Mouse (Mus musculus) intestine, embryonic 14.5 days (tissue): ENCODE results near the gene Klhl24. TPM values are rescaled to one million over a fixed set of nuclear protein-coding genes. Genes with fewer than 3 reads are reported as not detected.
A peak's percentile ranks its signal among the peaks of the same experiment; 100 is the strongest.

Source experiments
- ATAC-seq: fragments of 200-750 bp; cut with Nextera tagmentation; replicated peaks from 2 replicates; pipeline ENCODE4 v1.8.0; 2017; ENCODE audit warnings: low read depth, moderate number of reproducible peaks, moderate TSS enrichment, moderate library complexity; ENCODE audit not compliant: low FRiP score, low TSS enrichment
- DNase-seq: peaks from one replicate; pipeline ENCODE4 v3.0.0-alpha.2; 2018; ENCODE audit warnings: low spot score
- H3K27ac ChIP-seq: fragments of 300-500 bp; sonication (generic); 2 replicates; pipeline ENCODE4 v1.5.1; 2014; ENCODE audit warnings: low read depth, mild to moderate bottlenecking, control low read depth
- H3K27me3 ChIP-seq: fragments of 300-500 bp; sonication (generic); replicated peaks from 2 replicates; pipeline ENCODE4 v1.6.1; 2014; ENCODE audit warnings: low read length, control low read depth; ENCODE audit not compliant: control insufficient read depth, insufficient read depth
- H3K36me3 ChIP-seq: fragments of 300-500 bp; sonication (generic); 2 replicates; pipeline ENCODE4 v1.6.1; 2014; ENCODE audit warnings: low read length, control low read depth; ENCODE audit not compliant: control insufficient read depth, insufficient read depth
- H3K4me1 ChIP-seq: fragments of 300-500 bp; sonication (generic); replicated peaks from 2 replicates; pipeline ENCODE4 v1.6.1; 2014; ENCODE audit warnings: low read length, control low read depth, mixed read lengths; ENCODE audit not compliant: control insufficient read depth, insufficient read depth
- H3K4me2 ChIP-seq: fragments of 300-500 bp; sonication (generic); 2 replicates; pipeline ENCODE4 v1.6.1; 2014; ENCODE audit warnings: low read length
- H3K4me3 ChIP-seq: fragments of 300-500 bp; sonication (generic); 2 replicates; pipeline ENCODE4 v1.5.1; 2014; ENCODE audit warnings: low read depth, low read length, control low read depth, mixed read lengths
- H3K9ac ChIP-seq: fragments of 300-500 bp; sonication (generic); 2 replicates; pipeline ENCODE4 v1.6.1; 2014; ENCODE audit warnings: mild to moderate bottlenecking, low read length
- H3K9me3 ChIP-seq: fragments of 300-500 bp; sonication (generic); 2 replicates; pipeline ENCODE4 v1.6.1; 2016; ENCODE audit warnings: low read length, control low read depth; ENCODE audit not compliant: control insufficient read depth
- WGBS: fragments of 180-500 bp; shearing (Covaris S2); extraction: QIAGEN DNeasy Blood & Tissue Kit; methylation state at CpG from one replicate; pipeline ENCODE4 v1.1.7; 2014; 5-methylcytosine and 5-hydroxymethylcytosine counted together
- polyA plus RNA-seq: library from polyadenylated mRNA; unstranded; fragments of >200 nt; fragmentation: Nextera tagmentation; extraction: Ambion mirVana; gene quantifications from 2 replicates; pipeline ENCODE4 v1.2.1, GENCODE M21; 2014

The Klhl24 gene
- polyA plus RNA-seq, result 22.0 and 27.8 TPM in 2 replicates

DNA sequence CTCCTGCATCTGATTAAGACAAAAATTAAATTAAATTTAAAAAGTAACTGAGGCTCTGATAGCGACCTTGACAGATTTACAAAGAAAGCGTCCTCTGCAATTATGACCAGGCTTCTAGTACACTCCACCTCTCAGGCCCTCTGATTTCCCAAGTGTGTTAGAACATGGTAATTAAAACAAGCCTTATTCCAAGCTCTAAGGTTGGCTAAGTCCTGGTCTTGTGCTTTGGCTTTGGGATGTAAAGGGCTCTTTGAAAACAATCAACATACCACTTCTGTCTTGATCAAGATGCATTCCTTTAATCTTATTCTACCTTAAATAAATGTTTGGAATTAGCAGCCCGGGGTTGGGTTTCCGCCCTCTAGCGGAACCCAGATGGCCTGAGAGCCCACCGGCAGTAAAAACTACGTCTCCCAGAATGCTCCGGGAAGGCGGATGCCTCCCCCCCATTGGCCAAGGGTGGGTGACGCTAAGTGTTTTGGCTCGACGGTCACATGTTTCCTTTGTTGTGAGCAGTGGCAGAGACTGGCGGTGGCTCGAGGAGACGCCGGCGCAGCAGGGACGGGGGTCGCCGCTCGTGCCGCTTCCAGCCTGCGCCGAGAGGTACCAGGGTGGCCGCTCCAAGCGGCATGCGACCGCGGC, at the start of gene Klhl24:
Gene Klhl24 (plus strand): TSS at position 474 of the 642 bp plus-strand sequence.
- H3K27ac ChIP-seq, result peak within 1 kb of the TSS; percentile 99
- H3K9ac ChIP-seq, result peak within 1 kb of the TSS; percentile 97
- no peaks in the 10 kb centered on the region for H3K27me3 ChIP-seq
- ATAC-seq, result peak; percentile 95
- H3K4me2 ChIP-seq, result peak within 1 kb of the TSS; percentile 52
- H3K9me3 ChIP-seq, result no peaks in the 10 kb centered on the region
- 1% methylated on average over 29 of the region's 29 CpGs for WGBS
- DNase-seq, result no peak
- H3K36me3 ChIP-seq, result no peaks in the 10 kb centered on the region
- H3K4me3 ChIP-seq, result peak within 1 kb of the TSS; percentile 92
- no peaks in the 10 kb centered on the region for H3K4me1 ChIP-seq

DNA sequence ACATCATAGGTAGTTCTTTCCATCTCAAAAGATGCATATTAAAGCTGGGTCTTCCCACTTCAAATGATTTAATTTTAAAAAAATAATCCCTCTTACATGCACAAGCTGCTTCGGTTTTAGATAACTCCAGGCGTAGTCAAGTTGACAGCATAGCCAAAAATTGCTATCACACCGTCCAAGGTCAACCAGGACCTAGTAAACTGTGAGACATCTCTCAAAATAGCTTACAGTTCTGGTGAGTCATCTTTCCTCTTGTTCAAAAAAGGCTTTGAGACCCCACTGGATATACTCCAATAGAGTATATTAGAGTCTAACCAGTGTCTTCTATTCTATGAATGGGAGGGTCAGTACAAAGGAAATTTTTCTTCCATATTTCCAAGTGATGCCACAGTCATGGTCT, 44.7 kb upstream of the Klhl24 start:
- Histone ChIP-seq H3K27me3 (no peaks in the 10 kb centered on the region), H3K9me3 (no peaks in the 10 kb centered on the region), H3K9ac (no peak overlapping the region), H3K4me3 (no peak overlapping the region), H3K36me3 (no peaks in the 10 kb centered on the region), H3K27ac (no peak overlapping the region), H3K4me1 (no peaks in the 10 kb centered on the region), H3K4me2 (no peak overlapping the region)
- no peak for DNase-seq
- ATAC-seq, result no peak
- 84% methylated on average over 3 of the region's 3 CpGs for WGBS

DNA sequence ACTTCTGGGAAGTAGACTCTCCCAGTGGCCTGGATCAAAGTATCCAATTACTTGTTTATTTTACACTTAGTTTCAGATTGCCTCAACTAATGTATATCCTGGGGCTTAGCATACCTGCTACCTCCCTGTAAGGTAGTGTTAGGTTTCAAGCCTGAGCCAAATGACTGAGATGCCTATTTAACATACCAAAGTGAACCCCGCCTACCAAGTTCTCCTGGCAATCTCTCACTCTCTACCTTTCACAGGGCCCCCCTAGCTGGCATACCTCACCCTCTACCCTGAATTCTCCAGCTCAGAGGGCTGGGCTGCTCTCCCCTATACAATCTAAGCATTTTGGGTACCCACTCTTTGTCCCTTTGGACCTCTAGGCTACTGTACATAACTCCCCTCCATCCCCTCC, 24.6 kb upstream of the Klhl24 start:
- no peak for DNase-seq
- WGBS, result 50% methylated on average over 1 of the region's 1 CpGs
- Histone ChIP-seq H3K27ac (no peak overlapping the region), H3K9me3 (no peaks in the 10 kb centered on the region), H3K4me1 (no peaks in the 10 kb centered on the region), H3K4me2 (no peak overlapping the region), H3K27me3 (no peaks in the 10 kb centered on the region), H3K9ac (no peak overlapping the region), H3K36me3 (no peaks in the 10 kb centered on the region), H3K4me3 (no peak overlapping the region)
- no peak for ATAC-seq

DNA sequence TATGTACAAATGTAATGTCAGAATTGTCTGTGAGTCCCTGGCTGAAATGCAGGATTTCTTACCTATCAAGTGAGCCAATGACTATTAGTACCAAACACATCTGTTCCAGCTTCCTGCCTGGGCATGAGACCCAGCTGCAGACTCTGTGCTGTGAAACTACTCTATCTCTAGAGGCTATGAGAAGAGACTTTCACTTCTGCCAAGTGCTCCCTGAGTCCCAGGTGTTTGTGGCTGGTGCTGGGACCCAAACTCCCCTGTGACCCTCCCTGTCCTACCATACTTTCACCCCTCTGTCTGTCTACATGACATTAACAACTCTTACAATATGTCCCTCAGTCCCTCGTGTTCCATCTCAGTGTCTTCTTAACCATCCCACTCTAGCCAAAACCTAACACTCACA, 20.7 kb upstream of the Klhl24 start:
- DNase-seq (no peak), ATAC-seq (no peak)
- Histone ChIP-seq H3K36me3 (no peaks in the 10 kb centered on the region), H3K4me2 (no peak overlapping the region), H3K27ac (no peak overlapping the region), H3K9ac (no peak overlapping the region), H3K9me3 (no peaks in the 10 kb centered on the region), H3K4me1 (no peaks in the 10 kb centered on the region), H3K4me3 (no peak overlapping the region), H3K27me3 (no peaks in the 10 kb centered on the region)
- WGBS, result 75% methylated on average over 1 of the region's 1 CpGs

GRCm38 (mm10) chr16:20080271-20080670, 17.1 kb upstream of the Klhl24 start:
- no peaks in the 10 kb centered on the region for H3K9me3 ChIP-seq
- no peak overlapping the region for H3K4me3 ChIP-seq
- ATAC-seq, result no peak
- no peak overlapping the region for H3K27ac ChIP-seq
- H3K27me3 ChIP-seq, result no peaks in the 10 kb centered on the region
- DNase-seq, result no peak
- no peak overlapping the region for H3K9ac ChIP-seq
- no peaks in the 10 kb centered on the region for H3K4me1 ChIP-seq
- WGBS, result 87% methylated on average over 3 of the region's 3 CpGs
- no peaks in the 10 kb centered on the region for H3K36me3 ChIP-seq
- no peak overlapping the region for H3K4me2 ChIP-seq

DNA sequence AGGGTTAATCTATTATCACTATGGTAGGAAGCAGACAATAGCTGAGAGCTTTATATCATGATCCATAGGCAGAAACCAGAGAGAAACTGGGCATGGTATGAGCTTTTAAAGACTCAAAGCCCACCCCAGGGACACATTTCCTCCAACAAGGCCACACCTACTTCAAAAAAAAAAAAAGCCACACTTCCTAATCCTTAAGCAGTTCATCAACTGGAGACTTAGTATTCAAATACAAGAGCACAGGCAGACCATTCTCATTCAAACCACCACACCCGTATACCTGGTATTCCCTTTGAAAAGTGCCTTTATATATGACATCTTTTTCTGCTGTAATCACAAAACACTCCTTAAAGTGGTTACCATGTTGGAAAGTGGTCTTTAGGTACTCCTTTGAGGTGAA, 12.7 kb upstream of the Klhl24 start:
- H3K36me3 ChIP-seq, result no peaks in the 10 kb centered on the region
- H3K4me1 ChIP-seq, result no peaks in the 10 kb centered on the region
- no peaks in the 10 kb centered on the region for H3K9me3 ChIP-seq
- H3K27me3 ChIP-seq, result no peaks in the 10 kb centered on the region
- H3K4me2 ChIP-seq, result no peak overlapping the region
- 89% methylated on average over 1 of the region's 1 CpGs for WGBS
- no peak overlapping the region for H3K4me3 ChIP-seq
- no peak overlapping the region for H3K9ac ChIP-seq
- no peak overlapping the region for H3K27ac ChIP-seq
- no peak for ATAC-seq
- no peak for DNase-seq

DNA sequence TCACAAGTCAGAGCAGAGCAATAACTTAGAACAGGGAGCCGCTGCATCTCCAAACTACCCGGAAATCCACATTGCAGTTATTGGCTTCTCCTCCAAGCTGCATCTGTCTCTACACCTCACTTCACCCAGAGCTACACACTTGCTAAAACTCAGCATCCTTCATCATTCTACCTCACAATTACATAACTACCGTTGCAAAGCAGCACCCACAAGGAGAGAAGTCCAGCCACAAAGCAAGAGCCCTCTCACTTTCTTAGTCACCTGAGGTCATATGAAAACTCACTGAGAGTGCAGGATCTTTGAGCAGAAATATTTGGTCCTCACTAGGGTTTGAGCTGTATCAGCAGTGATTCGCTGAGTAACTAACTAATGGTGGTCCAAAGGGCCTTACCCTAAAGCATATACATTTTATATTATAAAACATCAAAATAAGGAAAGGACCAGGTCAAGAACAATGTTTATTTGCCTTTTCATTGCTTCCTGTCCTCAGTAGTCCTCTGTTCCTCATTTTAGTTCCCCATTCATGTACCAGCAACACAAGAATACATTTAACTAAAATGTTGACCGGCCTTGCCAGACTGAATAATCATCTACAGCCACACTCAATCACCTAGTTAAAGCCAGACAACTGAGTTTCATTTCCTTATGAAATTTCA, 12.0 kb upstream of the Klhl24 start:
- Histone ChIP-seq H3K27ac (no peak overlapping the region), H3K36me3 (no peaks in the 10 kb centered on the region)

DNA sequence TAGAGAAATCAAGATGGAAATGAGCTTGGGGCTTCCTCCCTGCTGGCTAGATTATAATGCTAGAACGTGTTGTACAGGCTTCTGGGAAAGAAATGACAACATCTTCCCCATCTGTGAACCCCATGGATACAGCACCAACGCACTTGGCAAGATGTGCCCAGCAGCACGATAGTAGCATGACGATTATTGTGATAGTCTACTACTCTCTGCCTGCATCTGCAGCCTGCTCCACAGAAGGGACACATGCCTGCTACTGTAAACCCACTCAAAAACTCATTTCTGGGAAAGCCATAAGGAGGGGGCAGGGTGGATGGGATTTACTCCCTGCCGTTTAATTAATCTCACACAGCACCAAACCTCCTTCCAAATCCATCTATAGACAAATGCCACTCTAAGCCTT, 10.4 kb upstream of the Klhl24 start:
- H3K27me3 ChIP-seq, result no peaks in the 10 kb centered on the region
- ATAC-seq, result no peak
- 81% methylated on average over 5 of the region's 5 CpGs for WGBS

More for the DNA sequence above, 12.0 kb upstream of the Klhl24 start:
- Histone ChIP-seq H3K4me1 (no peaks in the 10 kb centered on the region), H3K4me3 (no peak overlapping the region), H3K9ac (no peak overlapping the region), H3K27me3 (no peaks in the 10 kb centered on the region), H3K9me3 (no peaks in the 10 kb centered on the region), H3K4me2 (no peak overlapping the region)
- DNase-seq (no peak), ATAC-seq (no peak)
- 93% methylated on average over 5 of the region's 5 CpGs for WGBS

DNA sequence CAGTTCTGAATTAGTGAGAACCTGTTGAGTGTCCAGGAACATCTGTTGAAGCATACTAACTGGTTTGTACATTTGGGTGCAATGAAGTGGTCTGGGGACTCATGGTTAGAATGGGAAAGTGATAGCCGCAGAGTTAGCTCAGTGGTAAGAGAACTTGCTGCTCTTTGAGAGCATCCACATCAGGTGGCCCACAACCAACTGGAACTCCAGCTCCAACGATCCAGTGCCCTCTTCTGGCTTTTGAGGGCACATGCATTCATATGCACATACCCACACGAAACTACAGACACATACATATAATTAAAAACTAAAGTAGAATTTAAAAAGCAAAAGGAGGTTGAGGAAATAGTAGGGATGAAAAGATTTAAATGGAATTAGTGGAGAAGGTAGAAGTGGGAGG, 7.7 kb upstream of the Klhl24 start:
- Histone ChIP-seq H3K9me3 (no peaks in the 10 kb centered on the region), H3K4me2 (no peak overlapping the region), H3K27ac (no peak overlapping the region), H3K36me3 (no peaks in the 10 kb centered on the region), H3K4me1 (no peaks in the 10 kb centered on the region), H3K9ac (no peak overlapping the region), H3K27me3 (no peaks in the 10 kb centered on the region), H3K4me3 (no peak overlapping the region)
- no peak for ATAC-seq
- 96% methylated on average over 3 of the region's 3 CpGs for WGBS
- DNase-seq, result no peak

More for the DNA sequence above, 10.4 kb upstream of the Klhl24 start:
- H3K9ac ChIP-seq, result no peak overlapping the region
- no peaks in the 10 kb centered on the region for H3K4me1 ChIP-seq
- no peak overlapping the region for H3K27ac ChIP-seq
- no peak for DNase-seq
- no peaks in the 10 kb centered on the region for H3K36me3 ChIP-seq
- H3K4me3 ChIP-seq, result no peak overlapping the region
- H3K4me2 ChIP-seq, result no peak overlapping the region
- H3K9me3 ChIP-seq, result no peaks in the 10 kb centered on the region
